Mouse (Mus musculus): ENCODE results near the gene Elobl.
A peak's percentile ranks its signal among the peaks of the same experiment; 100 is the strongest.

Gene Elobl

GRCm38 (mm10) chr11:88988956-88989355, 22.2 kb upstream of the Elobl start:
- no peak for DNase-seq (ENCODE audit: low read depth, low spot score)

- peak; percentile 67 for DNase-seq (ENCODE audit: low read depth, low spot score)
Measured at GRCm38 (mm10) chr11:88986616-88987015, 19.9 kb upstream of the Elobl start.

- no peak for DNase-seq (ENCODE audit: low read depth, low spot score)
Measured at GRCm38 (mm10) chr11:88981337-88981736, 14.6 kb upstream of the Elobl start.

- DNase-seq (ENCODE audit: low read depth, low spot score) = peak; percentile 1
Measured at GRCm38 (mm10) chr11:88977188-88977587, 10.5 kb upstream of the Elobl start.

GRCm38 (mm10) chr11:88976320-88976719, 9.6 kb upstream of the Elobl start:
- peak; percentile 72 for DNase-seq (ENCODE audit: low read depth, low spot score)

GRCm38 (mm10) chr11:88973776-88974701, 7.3 kb upstream of the Elobl start:
- peak; percentile 97 for DNase-seq (ENCODE audit: low read depth, low spot score)

- DNase-seq (ENCODE audit: low read depth, low spot score) = peak; percentile 0
Measured at GRCm38 (mm10) chr11:88970202-88970732, 3.5 kb upstream of the Elobl start, which contains the start of gene Coil. TSS of gene Coil (plus strand) at chr11:88970252.

- no peak for DNase-seq (ENCODE audit: low read depth, low spot score)
Measured at GRCm38 (mm10) chr11:88958851-88959250, 7.9 kb downstream of the Elobl start.

- DNase-seq (ENCODE audit: low read depth, low spot score) = peak; percentile 98
Measured at GRCm38 (mm10) chr11:88955217-88955969, 11.3 kb downstream of the Elobl start, which contains the start of gene Scpep1. TSS of gene Scpep1 (minus strand) at chr11:88955465.

- peak; percentile 63 for DNase-seq (ENCODE audit: low read depth, low spot score)
Measured at GRCm38 (mm10) chr11:88954803-88955202, 11.9 kb downstream of the Elobl start.

GRCm38 (mm10) chr11:88953582-88953981, 13.1 kb downstream of the Elobl start:
- DNase-seq (ENCODE audit: low read depth, low spot score) = no peak

GRCm38 (mm10) chr11:88952117-88952516, 14.6 kb downstream of the Elobl start:
- DNase-seq (ENCODE audit: low read depth, low spot score) = no peak

GRCm38 (mm10) chr11:88951576-88951975, 15.2 kb downstream of the Elobl start:
- no peak for DNase-seq (ENCODE audit: low read depth, low spot score)

- peak; percentile 60 for DNase-seq (ENCODE audit: low read depth, low spot score)
Measured at GRCm38 (mm10) chr11:88950640-88951250, 16.0 kb downstream of the Elobl start.

GRCm38 (mm10) chr11:88949802-88950639, 16.7 kb downstream of the Elobl start:
- DNase-seq (ENCODE audit: low read depth, low spot score) = peak; percentile 47

- DNase-seq (ENCODE audit: low read depth, low spot score) = no peak
Measured at GRCm38 (mm10) chr11:88948896-88949295, 17.8 kb downstream of the Elobl start.

GRCm38 (mm10) chr11:88945971-88946585, 20.7 kb downstream of the Elobl start:
- DNase-seq (ENCODE audit: low read depth, low spot score) = no peak

GRCm38 (mm10) chr11:88941489-88941888, 25.2 kb downstream of the Elobl start:
- peak; percentile 83 for DNase-seq (ENCODE audit: low read depth, low spot score)

- no peak for DNase-seq (ENCODE audit: low read depth, low spot score)
Measured at GRCm38 (mm10) chr11:88939634-88940033, 27.1 kb downstream of the Elobl start.

GRCm38 (mm10) chr11:88938770-88939169, 28.0 kb downstream of the Elobl start:
- DNase-seq (ENCODE audit: low read depth, low spot score) = no peak
